ENCODE assay signal across 8 mouse cellular contexts in the genomic region with DNA sequence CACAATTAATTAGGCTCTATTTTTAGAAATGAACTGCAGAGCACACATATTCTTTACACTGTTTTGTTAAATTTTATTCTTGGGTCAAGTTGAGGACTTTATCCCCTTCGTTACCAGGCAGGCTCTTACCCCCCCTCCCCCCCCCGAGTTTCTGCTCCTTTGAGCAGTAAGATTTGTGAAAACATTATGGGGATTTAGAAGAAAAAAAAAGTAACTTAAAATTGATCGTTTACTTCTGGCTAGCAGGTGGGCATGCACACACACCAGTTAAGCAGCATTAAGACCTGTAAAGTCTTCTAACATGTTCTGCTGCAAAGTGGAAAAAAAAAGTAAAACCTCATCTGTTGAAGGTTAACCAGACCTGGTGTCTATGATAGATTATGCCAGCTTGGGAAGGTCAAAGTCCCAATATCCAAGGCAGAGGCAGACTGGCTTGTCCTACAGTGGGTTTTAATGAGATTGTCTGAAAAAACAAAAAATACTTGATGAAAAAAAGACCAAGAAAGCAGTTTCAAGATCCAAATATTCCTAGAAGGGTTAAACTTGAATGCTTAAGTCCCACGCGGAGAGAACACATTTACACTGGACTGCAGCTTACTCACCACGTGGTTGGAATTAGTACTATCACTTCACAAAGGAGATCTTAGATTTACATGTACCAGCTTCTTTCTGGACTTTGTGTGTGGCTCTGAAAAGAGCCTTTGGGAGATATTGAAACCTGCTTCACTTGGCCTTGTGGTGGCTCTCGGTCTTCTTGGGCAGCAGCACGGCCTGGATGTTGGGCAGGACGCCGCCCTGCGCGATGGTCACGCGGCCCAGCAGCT. TPM values are rescaled to one million over a fixed set of nuclear protein-coding genes. Genes with fewer than 3 reads are reported as not detected.
DNase-seq lines count a peak whose midpoint lies in the region; ATAC-seq and TF ChIP-seq lines count a peak whose summit lies in the region.

No protein-coding gene starts in this region.

- H3K4me3 ChIP-seq in lung, embryonic 14.5 days (ENCODE audit: low read depth, low read length) = peak overlapping the region; percentile 47
- no peak overlapping the region for H3K4me3 ChIP-seq in lung, adult 2 months (replicated peaks; ENCODE audit: extremely low read depth, low read depth, low read length)
- peak overlapping the region; percentile 42 for H3K4me3 ChIP-seq in midbrain, embryonic 15.5 days

- 0 out of 2 replicates have a peak, but pooled peaks cover 2% of the 10 kb centered on the region for H3K4me1 ChIP-seq in lung, embryonic 14.5 days (ENCODE audit: insufficient read depth)
- no peaks in the 10 kb centered on the region; the same call in 1 of the 2 replicates for H3K4me1 ChIP-seq in lung, adult 2 months (ENCODE audit: control insufficient read depth, insufficient read depth, low read length)
- H3K4me1 ChIP-seq in midbrain, embryonic 15.5 days = peaks cover 14% of the 10 kb centered on the region

- peak overlapping the region; percentile 82 for H3K4me2 ChIP-seq in lung, embryonic 14.5 days
- H3K4me2 ChIP-seq in midbrain, embryonic 15.5 days = peak overlapping the region; percentile 63

- TF ChIP-seq POLR2A in lung, adult 2 months (IDR thresholded peaks at IDR 0.05; ENCODE audit: borderline replicate concordance, extremely low read depth, low read depth, low read length) = no peak

- H3K27ac ChIP-seq in lung, embryonic 14.5 days (ENCODE audit: low read depth) = peak overlapping the region; percentile 97
- 0 out of 2 replicates have a peak overlapping the region, but pooled peaks have one; percentile 38 for H3K27ac ChIP-seq in midbrain, embryonic 15.5 days

- no peaks in the 10 kb centered on the region for H3K27me3 ChIP-seq in lung, embryonic 14.5 days (ENCODE audit: insufficient read depth, low read length)
- H3K27me3 ChIP-seq in midbrain, embryonic 15.5 days (replicated peaks) = no peaks in the 10 kb centered on the region

- TF ChIP-seq CTCF in lung, embryonic 14.5 days (IDR thresholded peaks at IDR 0.05; ENCODE audit: low read depth) = no peak
- no peak for TF ChIP-seq CTCF in lung, adult 2 months (IDR thresholded peaks at IDR 0.05; ENCODE audit: insufficient read depth, low read length)

- 0% methylated on average over 12 of the region's 14 CpGs for WGBS in lung, embryonic 14.5 days
- WGBS in lung, adult 2 months = 2% methylated on average over 14 of the region's 14 CpGs
- WGBS in midbrain, embryonic 15.5 days = 0% methylated on average over 14 of the region's 14 CpGs

- peak; percentile 69 for DNase-seq in lung, embryonic 14.5 days
- no peak for DNase-seq in lung, adult 2 months
- peak; percentile 74 for DNase-seq in embryo, embryonic 9.5 days (ENCODE audit: extremely low spot score)
- DNase-seq in kidney, adult 8-10 months = peak; percentile 38 to 73
- no peak for DNase-seq in right cerebral cortex, adult 18-20 months
- no peak for DNase-seq in gastrocnemius, postnatal 10 days
- DNase-seq in urinary bladder, postnatal 10 days (ENCODE audit: low spot score) = no peak

- H3K9me3 ChIP-seq in lung, embryonic 14.5 days (ENCODE audit: low read depth, low read length) = no peaks in the 10 kb centered on the region
- no peaks in the 10 kb centered on the region for H3K9me3 ChIP-seq in midbrain, embryonic 15.5 days

- H3K36me3 ChIP-seq in lung, embryonic 14.5 days (ENCODE audit: insufficient read depth) = no peaks in the 10 kb centered on the region
- no peaks in the 10 kb centered on the region for H3K36me3 ChIP-seq in midbrain, embryonic 15.5 days (replicated peaks)

- peak; percentile 4 for ATAC-seq in lung, embryonic 14.5 days (ENCODE audit: insufficient read depth)
- ATAC-seq in midbrain, embryonic 15.5 days (replicated peaks) = peak; percentile 2; the same call in 1 of the 2 replicates

- H3K9ac ChIP-seq in lung, embryonic 14.5 days = peak overlapping the region; percentile 79
- H3K9ac ChIP-seq in midbrain, embryonic 15.5 days = peak overlapping the region; percentile 27; the same call in 1 of the 2 replicates

RNA-seq across cellular contexts. Expression of a gene that starts 0.7 kb away (rescaled TPM):
- polyA plus RNA-seq in lung, embryonic 14.5 days (2014; fragmentation: Nextera tagmentation; extraction: Ambion mirVana) = 21.2 and 21.6 TPM in 2 replicates
- polyA plus RNA-seq in lung, adult 2 months (2012; rRNA removed) = 0.87 and 1.8 TPM in 2 replicates
- polyA plus RNA-seq in midbrain, embryonic 15.5 days (2015; fragmentation: Nextera tagmentation; extraction: Ambion mirVana) = 1.9 TPM in 1 of 2 replicates, not detected in the other
- 100 to 1,000 TPM; 171 to 199 TPM for total RNA-seq in gastrocnemius, postnatal 10 days (2021)

RNA-seq across cellular contexts. Expression of a gene that starts 1.0 kb away (rescaled TPM):
- 8.6 and 11.7 TPM in 2 replicates for polyA plus RNA-seq in lung, embryonic 14.5 days (2014; fragmentation: Nextera tagmentation; extraction: Ambion mirVana)
- polyA plus RNA-seq in lung, adult 2 months (2012; rRNA removed) = 0.74 and 3.1 TPM in 2 replicates
- polyA plus RNA-seq in midbrain, embryonic 15.5 days (2015; fragmentation: Nextera tagmentation; extraction: Ambion mirVana) = 0.54 and 0.63 TPM in 2 replicates
- total RNA-seq in gastrocnemius, postnatal 10 days (2021) = 100 to 1,000 TPM; 209 to 249 TPM

RNA-seq across cellular contexts. Expression of a gene that starts 6.5 kb away (rescaled TPM):
- 26.4 and 26.7 TPM in 2 replicates for polyA plus RNA-seq in lung, embryonic 14.5 days (2014; fragmentation: Nextera tagmentation; extraction: Ambion mirVana)
- polyA plus RNA-seq in lung, adult 2 months (2012; rRNA removed) = 5.1 and 5.2 TPM in 2 replicates
- 5.7 and 7.7 TPM in 2 replicates for polyA plus RNA-seq in midbrain, embryonic 15.5 days (2015; fragmentation: Nextera tagmentation; extraction: Ambion mirVana)
- total RNA-seq in gastrocnemius, postnatal 10 days (2021) = 10 to 100 TPM; 77.9 to 89.2 TPM

RNA-seq across cellular contexts. Expression of a gene that starts 8.1 kb away (rescaled TPM):
- 71.0 and 82.2 TPM in 2 replicates for polyA plus RNA-seq in lung, embryonic 14.5 days (2014; fragmentation: Nextera tagmentation; extraction: Ambion mirVana)
- polyA plus RNA-seq in lung, adult 2 months (2012; rRNA removed) = 0.54 and 1.1 TPM in 2 replicates
- 5.4 and 6.8 TPM in 2 replicates for polyA plus RNA-seq in midbrain, embryonic 15.5 days (2015; fragmentation: Nextera tagmentation; extraction: Ambion mirVana)
- total RNA-seq in gastrocnemius, postnatal 10 days (2021) = 100 to 1,000 TPM; 133 to 135 TPM

RNA-seq across cellular contexts. Expression of a gene that starts 8.4 kb away (rescaled TPM):
- polyA plus RNA-seq in lung, embryonic 14.5 days (2014; fragmentation: Nextera tagmentation; extraction: Ambion mirVana) = 15.8 and 16.9 TPM in 2 replicates
- polyA plus RNA-seq in lung, adult 2 months (2012; rRNA removed) = 1.8 and 3.5 TPM in 2 replicates
- 2.9 and 3.0 TPM in 2 replicates for polyA plus RNA-seq in midbrain, embryonic 15.5 days (2015; fragmentation: Nextera tagmentation; extraction: Ambion mirVana)
- total RNA-seq in gastrocnemius, postnatal 10 days (2021) = 100 to 1,000 TPM; 117 to 122 TPM

Comparison
In these comparisons a context has a peak if more than half of its experiments do, and no peak if none do; other contexts are left out.
1. DNase-seq: peak in lung, embryonic 14.5 days (single experiment), embryo, embryonic 9.5 days (single experiment) and kidney, adult 8-10 months (2 of 2); none in lung, adult 2 months (single experiment), right cerebral cortex, adult 18-20 months (single experiment), gastrocnemius, postnatal 10 days (single experiment) and urinary bladder, postnatal 10 days (single experiment).